Mouse (Mus musculus) spleen, adult 2 months (tissue): ENCODE results near the gene Akap14. TPM values are rescaled to one million over a fixed set of nuclear protein-coding genes. Genes with fewer than 3 reads are reported as not detected.

Experiments
- DNase-seq, 2 experiments: peaks; one replicate each; pipeline versions ENCODE4 v3.0.0 to v3.0.0-alpha.2; 2012 to 2021; ENCODE audit warnings: low spot score in 2 of 2, low read depth in 1 of 2
- H3K27ac ChIP-seq: fragments of 200-500 bp; 2 replicates; pipeline ENCODE4 v1.5.1; 2012; ENCODE audit warnings: low read length, inconsistent platforms; ENCODE audit not compliant: insufficient read depth
- H3K27me3 ChIP-seq: fragments of 200-500 bp; 2 replicates; pipeline ENCODE4 v1.6.1; 2012; ENCODE audit warnings: mild to moderate bottlenecking, moderate library complexity, low read length, inconsistent platforms; ENCODE audit not compliant: control insufficient read depth, insufficient read depth
- H3K36me3 ChIP-seq: fragments of 200-500 bp; 2 replicates; pipeline ENCODE4 v1.6.1; 2012; ENCODE audit warnings: mild to moderate bottlenecking, low read length, inconsistent platforms; ENCODE audit not compliant: control insufficient read depth, insufficient read depth
- H3K4me1 ChIP-seq: fragments of 200-500 bp; 2 replicates; pipeline ENCODE4 v1.6.1; 2011; ENCODE audit warnings: inconsistent platforms; ENCODE audit not compliant: control insufficient read depth, insufficient read depth, insufficient read length
- H3K4me3 ChIP-seq: fragments of 200-500 bp; 2 replicates; pipeline ENCODE4 v1.5.1; 2011; ENCODE audit warnings: mild to moderate bottlenecking, inconsistent platforms; ENCODE audit not compliant: insufficient read depth, insufficient read length; ENCODE audit errors: extremely low read depth
- CTCF ChIP-seq: fragments of 200-500 bp; IDR thresholded peaks from 2 replicates; pipeline ENCODE4 v1.5.1; 2011; ENCODE audit warnings: mild to moderate bottlenecking, inconsistent platforms; ENCODE audit not compliant: insufficient read depth, insufficient read length, insufficient replicate concordance; ENCODE audit errors: extremely low read depth
- POLR2A ChIP-seq: fragments of 200-500 bp; IDR thresholded peaks from 2 replicates; pipeline ENCODE4 v1.6.1; 2011; ENCODE audit warnings: low read depth, low read length, inconsistent platforms
- WGBS: fragments of 180-500 bp; shearing (Covaris S2); methylation state at CpG from one replicate; pipeline ENCODE4 v1.1.7; 2018; 5-methylcytosine and 5-hydroxymethylcytosine counted together
- polyA plus RNA-seq: library from polyadenylated mRNA; depleted of rRNA; stranded (reverse); fragments of >200 nt; gene quantifications from 2 replicates; pipeline ENCODE4 v1.2.3, GENCODE M21; 2012; rRNA removed

Gene Akap14
- polyA plus RNA-seq, 1 experiment: not detected

GRCm38 (mm10) chrX:37109526-37110192, 59.0 kb downstream of the Akap14 start:
- H3K4me1 ChIP-seq: no peaks in the 10 kb centered on the region
- peak overlapping the region; percentile 60 for H3K4me3 ChIP-seq
- TF ChIP-seq POLR2A (no peak), CTCF (no peak)
- H3K27me3 ChIP-seq: no peaks in the 10 kb centered on the region
- no peak for DNase-seq
- H3K27ac ChIP-seq: peak overlapping the region; percentile 85
- 19% methylated on average over 27 of the region's 27 CpGs for WGBS
- H3K36me3 ChIP-seq: no peaks in the 10 kb centered on the region

GRCm38 (mm10) chrX:37103826-37104225, 64.8 kb downstream of the Akap14 start:
- H3K36me3 ChIP-seq: peaks cover 4% of the 10 kb centered on the region; the same call in 1 of the 2 replicates
- no peak overlapping the region for H3K27ac ChIP-seq
- H3K4me3 ChIP-seq: no peak overlapping the region
- H3K27me3 ChIP-seq: no peaks in the 10 kb centered on the region
- no peaks in the 10 kb centered on the region for H3K4me1 ChIP-seq
- 86% methylated on average over 2 of the region's 2 CpGs for WGBS
- TF ChIP-seq POLR2A (no peak), CTCF (no peak)
- no peak for DNase-seq

Other genes starting within 250 kb of the Akap14 start
- 45.0 and 55.5 TPM in 2 replicates for gene Sept6, start 177.0 kb downstream of the Akap14 start, polyA plus RNA-seq
- 0.05 and 0.08 TPM in 2 replicates for gene Sowahd, start 120.0 kb downstream of the Akap14 start, polyA plus RNA-seq
- gene Rpl39, start 83.4 kb downstream of the Akap14 start, polyA plus RNA-seq: 47.1 and 62.8 TPM in 2 replicates
- 2.7 TPM in 2 replicates for gene Upf3b, start 58.5 kb downstream of the Akap14 start, polyA plus RNA-seq
- 1.3 and 1.8 TPM in 2 replicates for gene Nkap, start 42.0 kb downstream of the Akap14 start, polyA plus RNA-seq
- 62.4 and 91.4 TPM in 2 replicates for gene Ndufa1, start 22.3 kb upstream of the Akap14 start, polyA plus RNA-seq
- 1.6 and 1.8 TPM in 2 replicates for gene Rnf113a1, start 22.4 kb upstream of the Akap14 start, polyA plus RNA-seq
- not detected in 2 replicates for gene Gm9, start 42.2 kb upstream of the Akap14 start, polyA plus RNA-seq
- not detected in 2 replicates for gene Rhox1, start 53.4 kb upstream of the Akap14 start, polyA plus RNA-seq
- not detected in 2 replicates for gene Rhox2a, start 76.1 kb upstream of the Akap14 start, polyA plus RNA-seq
- gene Rhox3a, start 81.1 kb upstream of the Akap14 start, polyA plus RNA-seq: not detected in 2 replicates
- not detected in 2 replicates for gene Rhox4a, start 96.5 kb upstream of the Akap14 start, polyA plus RNA-seq
- gene Rhox3a2, start 211.2 kb upstream of the Akap14 start, polyA plus RNA-seq: not detected in 2 replicates
- gene Rhox4a2, start 222.0 kb upstream of the Akap14 start, polyA plus RNA-seq: not detected in 2 replicates
- not detected in 2 replicates for gene Rhox2b, start 243.2 kb upstream of the Akap14 start, polyA plus RNA-seq